Mouse (Mus musculus) myocyte (in vitro differentiated cells): Measurements from ENCODE around the gene Ntn5. TPM values are rescaled to one million over a fixed set of nuclear protein-coding genes. Genes with fewer than 3 reads are reported as not detected.

ENCODE experiments used
- H3K27me3 ChIP-seq: one replicate; pipeline ENCODE4 v1.6.1; 2011; ENCODE audit not compliant: control insufficient read depth, insufficient read depth, insufficient read length
- H3K36me3 ChIP-seq: one replicate; pipeline ENCODE4 v1.6.1; 2011; ENCODE audit not compliant: control insufficient read depth, insufficient read depth
- H3K4me2 ChIP-seq: one replicate; pipeline ENCODE4 v1.6.1; 2011; ENCODE audit warnings: low read depth, control low read depth
- H3K4me3 ChIP-seq: one replicate; pipeline ENCODE4 v1.5.1; 2011; ENCODE audit warnings: mild to moderate bottlenecking, control low read depth, moderate library complexity
- H3K79me2 ChIP-seq: one replicate; pipeline ENCODE4 v1.6.1; 2011; ENCODE audit not compliant: control insufficient read depth, insufficient read depth
- H3ac ChIP-seq: one replicate; pipeline ENCODE4 v1.6.1; 2011; ENCODE audit not compliant: control insufficient read depth, insufficient read length
- CEBPB ChIP-seq: IDR thresholded peaks from 2 replicates; pipeline ENCODE4 v1.6.1; 2011; ENCODE audit warnings: mild to moderate bottlenecking, moderate library complexity; ENCODE audit not compliant: poor library complexity, insufficient read depth, severe bottlenecking
- E2F4 ChIP-seq: IDR thresholded peaks from one replicate; pipeline ENCODE4 v1.6.1; 2011; ENCODE audit warnings: mild to moderate bottlenecking, control low read depth, moderate library complexity; ENCODE audit not compliant: insufficient read depth
- MAX ChIP-seq: IDR thresholded peaks from one replicate; pipeline ENCODE4 v1.6.1; 2011; ENCODE audit warnings: low read depth, mild to moderate bottlenecking, control low read depth
- MYOD1 ChIP-seq, 3 experiments: IDR thresholded peaks; one replicate each; pipeline ENCODE4 v1.6.1; 2011; ENCODE audit warnings: control low read depth in 2 of 3, low read depth in 2 of 3, mild to moderate bottlenecking in 2 of 3, moderate library complexity in 1 of 3; ENCODE audit not compliant: insufficient read length in 2 of 3, control insufficient read depth in 1 of 3
- MYOG ChIP-seq, 3 experiments: IDR thresholded peaks; one replicate each; pipeline ENCODE4 v1.6.1; 2011; ENCODE audit warnings: control low read depth in 2 of 3, low read depth in 2 of 3, mild to moderate bottlenecking in 2 of 3; ENCODE audit not compliant: insufficient read length in 2 of 3, control insufficient read depth in 1 of 3, insufficient read depth in 1 of 3
- POLR2A ChIP-seq: IDR thresholded peaks from one replicate; pipeline ENCODE4 v1.6.1; 2011; ENCODE audit warnings: low read depth, mild to moderate bottlenecking, control low read depth, moderate library complexity; ENCODE audit not compliant: insufficient read length
- POLR2AphosphoS2 ChIP-seq: IDR thresholded peaks from one replicate; pipeline ENCODE4 v1.6.1; 2011; ENCODE audit warnings: low read depth, control low read depth; ENCODE audit not compliant: insufficient read length
- REST ChIP-seq: IDR thresholded peaks from one replicate; pipeline ENCODE4 v1.6.1; 2011; ENCODE audit warnings: mild to moderate bottlenecking, control low read depth, moderate library complexity; ENCODE audit not compliant: insufficient read depth, insufficient read length
- SRF ChIP-seq: IDR thresholded peaks from one replicate; pipeline ENCODE4 v1.6.1; 2011; ENCODE audit warnings: low read depth; ENCODE audit not compliant: control insufficient read depth, insufficient read length
- TCF12 ChIP-seq: IDR thresholded peaks from one replicate; pipeline ENCODE4 v1.6.1; 2011; ENCODE audit warnings: mild to moderate bottlenecking, control low read depth; ENCODE audit not compliant: poor library complexity, insufficient read depth, severe bottlenecking
- TCF3 ChIP-seq: IDR thresholded peaks from one replicate; pipeline ENCODE4 v1.6.1; 2011; ENCODE audit warnings: low read depth, control low read depth; ENCODE audit not compliant: insufficient read length
- USF1 ChIP-seq: IDR thresholded peaks from one replicate; pipeline ENCODE4 v1.6.1; 2011; ENCODE audit warnings: low read depth, mild to moderate bottlenecking, control low read depth, moderate library complexity
- polyA plus RNA-seq: library from polyadenylated mRNA; unstranded; fragments of >200 nt; fragmentation: generic; extraction: Trizol; gene quantifications from one replicate; pipeline ENCODE4 v1.2.1, GENCODE M21; 2012; ENCODE audit warnings: missing spikeins

The Ntn5 gene
- polyA plus RNA-seq, 1 experiment = 3.6 TPM

- H3K4me2 ChIP-seq = peak overlapping the region; percentile 69
Observed at GRCm38 (mm10) chr7:45701607-45702006, 17.8 kb downstream of the Ntn5 start.

GRCm38 (mm10) chr7:45702316-45702715 is 18.5 kb downstream of the Ntn5 start:
- Histone ChIP-seq H3K79me2 (no peaks in the 10 kb centered on the region), H3K27me3 (peaks cover 16% of the 10 kb centered on the region), H3K4me2 (no peak overlapping the region), H3ac (no peak overlapping the region), H3K36me3 (no peaks in the 10 kb centered on the region), H3K4me3 (no peak overlapping the region)
- no peak for TF ChIP-seq MYOG (IDR thresholded peaks at IDR 0.05; ENCODE audit: control insufficient read depth in 1 of 3, insufficient read depth in 1 of 3, insufficient read length in 2 of 3, low read depth in 2 of 3)
- no peak for TF ChIP-seq SRF
- no peak for TF ChIP-seq REST

More at GRCm38 (mm10) chr7:45701607-45702006, 17.8 kb downstream of the Ntn5 start:
- Histone ChIP-seq H3K4me3 (peak overlapping the region; percentile 8), H3ac (no peak overlapping the region), H3K36me3 (no peaks in the 10 kb centered on the region), H3K79me2 (no peaks in the 10 kb centered on the region), H3K27me3 (peaks cover 16% of the 10 kb centered on the region)
- TF ChIP-seq SRF (no peak), TCF3 (no peak)

GRCm38 (mm10) chr7:45702809-45703520 is 19.1 kb downstream of the Ntn5 start:
- no peak overlapping the region for H3K4me2 ChIP-seq
- H3ac ChIP-seq = no peak overlapping the region
- no peaks in the 10 kb centered on the region for H3K36me3 ChIP-seq
- no peaks in the 10 kb centered on the region for H3K79me2 ChIP-seq
- H3K27me3 ChIP-seq = peaks cover 16% of the 10 kb centered on the region
- no peak for TF ChIP-seq MYOD1 (IDR thresholded peaks at IDR 0.05; ENCODE audit: control insufficient read depth in 1 of 3, insufficient read length in 2 of 3, low read depth in 2 of 3)
- TF ChIP-seq SRF = no peak
- H3K4me3 ChIP-seq = no peak overlapping the region

- TF ChIP-seq TCF12 (no peak), USF1 (no peak), E2F4 (no peak), POLR2AphosphoS2 (no peak), REST (no peak), POLR2A (no peak), SRF (no peak), CEBPB (no peak), MAX (no peak), TCF3 (no peak), MYOD1 (IDR thresholded peaks at IDR 0.05; ENCODE audit: control insufficient read depth in 1 of 3, insufficient read length in 2 of 3, low read depth in 2 of 3) (no peak), MYOG (IDR thresholded peaks at IDR 0.05; ENCODE audit: control insufficient read depth in 1 of 3, insufficient read depth in 1 of 3, insufficient read length in 2 of 3, low read depth in 2 of 3) (no peak)
- Histone ChIP-seq H3K4me2 (peak overlapping the region; percentile 96), H3K79me2 (no peaks in the 10 kb centered on the region), H3K4me3 (peak overlapping the region; percentile 51), H3ac (no peak overlapping the region), H3K36me3 (no peaks in the 10 kb centered on the region), H3K27me3 (peaks cover 16% of the 10 kb centered on the region)
Observed at GRCm38 (mm10) chr7:45703521-45704033, 19.8 kb downstream of the Ntn5 start.

GRCm38 (mm10) chr7:45704046-45704559 is 20.3 kb downstream of the Ntn5 start:
- peak overlapping the region; percentile 96 for H3K4me2 ChIP-seq
- H3K4me3 ChIP-seq = peak overlapping the region; percentile 51
- no peak overlapping the region for H3ac ChIP-seq
- no peaks in the 10 kb centered on the region for H3K36me3 ChIP-seq
- TF ChIP-seq CEBPB = no peak
- no peak for TF ChIP-seq MAX
- no peak for TF ChIP-seq REST
- TF ChIP-seq POLR2AphosphoS2 = peak; percentile 57
- peaks cover 16% of the 10 kb centered on the region for H3K27me3 ChIP-seq
- H3K79me2 ChIP-seq = no peaks in the 10 kb centered on the region
